Mouse (Mus musculus) forebrain, postnatal 0 days (tissue): ENCODE results near the gene Ppm1a. TPM values are rescaled to one million over a fixed set of nuclear protein-coding genes. Genes with fewer than 3 reads are reported as not detected.

Source experiments
- ATAC-seq: fragments of 200-750 bp; cut with Nextera tagmentation; 2 replicates; pipeline ENCODE4 v1.8.0; 2017; ENCODE audit warnings: mild to moderate bottlenecking, moderate library complexity
- DNase-seq: peaks from one replicate; pipeline ENCODE4 v3.0.0-alpha.2; 2015
- H3K27ac ChIP-seq: fragments of 300-500 bp; sonication (generic); 2 replicates; pipeline ENCODE4 v1.5.1; 2014; ENCODE audit warnings: low read depth, mild to moderate bottlenecking, antibody characterized with exemption, low read length, moderate library complexity, mixed read lengths
- H3K27me3 ChIP-seq: fragments of 300-500 bp; sonication (generic); 2 replicates; pipeline ENCODE4 v1.6.1; 2014; ENCODE audit warnings: mild to moderate bottlenecking, low read length, mixed read lengths; ENCODE audit not compliant: insufficient read depth
- H3K36me3 ChIP-seq: fragments of 300-500 bp; sonication (generic); 2 replicates; pipeline ENCODE4 v1.6.1; 2014; ENCODE audit warnings: mild to moderate bottlenecking, moderate library complexity; ENCODE audit not compliant: insufficient read depth
- H3K4me1 ChIP-seq: fragments of 300-500 bp; sonication (generic); 2 replicates; pipeline ENCODE4 v1.6.1; 2014; ENCODE audit warnings: antibody characterized with exemption; ENCODE audit not compliant: insufficient read depth
- H3K4me2 ChIP-seq: fragments of 300-500 bp; sonication (generic); 2 replicates; pipeline ENCODE4 v1.6.1; 2014; ENCODE audit warnings: low read depth, mild to moderate bottlenecking, moderate library complexity
- H3K4me3 ChIP-seq: fragments of 300-500 bp; sonication (generic); 2 replicates; pipeline ENCODE4 v1.5.1; 2014; ENCODE audit warnings: low read depth, low read length, mixed read lengths
- H3K9ac ChIP-seq: fragments of 300-500 bp; sonication (generic); 2 replicates; pipeline ENCODE4 v1.6.1; 2014; ENCODE audit warnings: mild to moderate bottlenecking
- H3K9me3 ChIP-seq: fragments of 300-500 bp; sonication (generic); 2 replicates; pipeline ENCODE4 v1.6.1; 2016; ENCODE audit warnings: low read length
- CTCF ChIP-seq: sonication (generic); IDR thresholded peaks from 2 replicates; pipeline ENCODE4 v1.5.1; 2016; ENCODE audit warnings: antibody characterized with exemption, control low read depth, low read depth
- WGBS: fragments of 180-500 bp; shearing (Covaris S2); extraction: QIAGEN DNeasy Blood & Tissue Kit; methylation state at CpG from one replicate; pipeline ENCODE4 v1.1.7; 2014; 5-methylcytosine and 5-hydroxymethylcytosine counted together
- polyA plus RNA-seq: library from polyadenylated mRNA; unstranded; fragments of >200 nt; fragmentation: Nextera tagmentation; extraction: Ambion mirVana; gene quantifications from 2 replicates; pipeline ENCODE4 v1.2.1, GENCODE M21; 2015
- total RNA-seq: library from RNA; depleted of rRNA; stranded (reverse); fragments of >200 nt; gene quantifications from 2 replicates; pipeline ENCODE4 v1.2.3, GENCODE M21; 2014

The Ppm1a gene
- total and polyA plus RNA-seq, 2 experiments from 2014 or later, result 69.9 to 194 TPM

- Histone ChIP-seq H3K4me1 (no peaks in the 10 kb centered on the region), H3K27me3 (no peaks in the 10 kb centered on the region), H3K9ac (no peak overlapping the region), H3K27ac (no peak overlapping the region), H3K36me3 (peaks cover 25% of the 10 kb centered on the region), H3K4me2 (no peak overlapping the region), H3K9me3 (no peaks in the 10 kb centered on the region), H3K4me3 (no peak overlapping the region)
- no peak for TF ChIP-seq CTCF
- DNase-seq (no peak), ATAC-seq (no peak)
- 95% methylated on average over 6 of the region's 6 CpGs for WGBS
Measured at GRCm38 (mm10) chr12:72785183-72785930, 28.1 kb downstream of the Ppm1a start.

GRCm38 (mm10) chr12:72786551-72786950 lies 29.3 kb downstream of the Ppm1a start:
- no peak for TF ChIP-seq CTCF

DNA sequence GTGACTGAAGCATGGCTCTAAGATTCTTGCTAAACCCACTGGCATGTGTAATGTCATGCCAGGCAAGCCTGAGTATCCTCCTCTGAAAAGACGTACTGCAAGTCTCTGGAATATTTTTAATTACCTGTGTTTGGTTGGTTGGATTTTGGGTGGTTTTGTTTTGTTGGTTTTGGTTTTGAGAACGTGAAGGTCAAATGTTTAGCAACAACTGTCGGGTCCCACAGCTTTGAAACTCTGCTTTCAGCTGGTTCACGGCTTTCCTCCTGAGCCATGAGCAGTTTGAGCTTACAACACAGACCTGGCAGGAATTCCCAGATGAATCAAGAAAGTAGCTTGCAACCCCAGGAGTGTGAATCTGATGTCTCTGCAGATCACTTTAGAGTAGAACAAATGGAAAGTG lies 29.7 kb downstream of the Ppm1a start:
- 86% methylated on average over 4 of the region's 4 CpGs for WGBS
- Histone ChIP-seq H3K4me2 (no peak overlapping the region), H3K9ac (no peak overlapping the region), H3K27me3 (no peaks in the 10 kb centered on the region), H3K9me3 (no peaks in the 10 kb centered on the region), H3K4me1 (no peaks in the 10 kb centered on the region), H3K27ac (no peak overlapping the region), H3K4me3 (no peak overlapping the region), H3K36me3 (peaks cover 25% of the 10 kb centered on the region)
- ATAC-seq, result no peak
- no peak for DNase-seq
- TF ChIP-seq CTCF, result no peak

More at GRCm38 (mm10) chr12:72786551-72786950, 29.3 kb downstream of the Ppm1a start:
- Histone ChIP-seq H3K9me3 (no peaks in the 10 kb centered on the region), H3K4me1 (no peaks in the 10 kb centered on the region), H3K4me2 (no peak overlapping the region), H3K27ac (no peak overlapping the region), H3K9ac (no peak overlapping the region), H3K36me3 (peaks cover 25% of the 10 kb centered on the region), H3K27me3 (no peaks in the 10 kb centered on the region), H3K4me3 (no peak overlapping the region)
- ATAC-seq (no peak), DNase-seq (no peak)
- 88% methylated on average over 5 of the region's 5 CpGs for WGBS

GRCm38 (mm10) chr12:72790538-72790937 lies 33.3 kb downstream of the Ppm1a start:
- no peak for TF ChIP-seq CTCF
- no peaks in the 10 kb centered on the region for H3K4me1 ChIP-seq
- 50% methylated on average over 7 of the region's 7 CpGs for WGBS
- H3K27me3 ChIP-seq, result no peaks in the 10 kb centered on the region
- no peaks in the 10 kb centered on the region for H3K9me3 ChIP-seq
- DNase-seq (no peak), ATAC-seq (no peak)
- H3K9ac ChIP-seq, result no peak overlapping the region
- peaks cover 31% of the 10 kb centered on the region for H3K36me3 ChIP-seq
- no peak overlapping the region for H3K27ac ChIP-seq
- H3K4me2 ChIP-seq, result no peak overlapping the region
- no peak overlapping the region for H3K4me3 ChIP-seq

DNA sequence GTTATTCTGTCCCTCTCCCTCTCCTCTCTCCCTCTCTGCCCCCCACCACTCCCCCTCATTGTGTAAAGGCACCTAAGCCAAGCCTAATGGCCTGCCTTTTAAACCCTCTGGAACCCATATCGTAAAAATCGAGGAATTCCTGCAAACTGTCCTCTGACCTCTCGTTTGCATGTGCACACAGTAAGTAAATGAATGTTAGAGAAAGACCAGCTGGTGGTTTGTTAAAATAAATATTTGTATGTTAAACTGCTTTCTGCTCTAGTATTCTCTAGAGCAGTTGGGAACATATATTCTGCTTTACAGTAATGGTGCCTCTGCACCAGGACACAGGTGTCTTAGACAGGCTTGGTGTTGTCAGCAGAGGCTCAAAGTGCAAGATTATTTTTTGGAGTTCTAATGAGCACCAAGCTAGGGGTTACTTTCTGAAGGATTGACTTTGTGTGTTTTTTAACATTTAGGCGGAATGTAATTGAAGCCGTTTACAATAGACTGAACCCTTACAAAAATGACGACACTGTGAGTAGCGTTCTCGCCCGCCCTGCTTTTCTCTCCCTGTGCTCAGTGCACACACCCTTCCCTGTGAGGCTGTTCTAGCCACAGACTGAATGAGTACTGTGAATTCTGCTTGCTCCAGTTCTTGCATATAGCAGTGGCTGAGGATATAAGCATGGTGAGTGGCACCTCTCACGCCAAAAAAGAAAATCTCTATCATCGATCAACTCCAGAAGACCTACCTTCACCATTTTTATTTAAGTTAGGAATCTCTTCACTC lies 35.3 kb downstream of the Ppm1a start:
- Histone ChIP-seq H3K27ac (no peak overlapping the region), H3K27me3 (no peaks in the 10 kb centered on the region), H3K4me2 (no peak overlapping the region), H3K4me1 (no peaks in the 10 kb centered on the region), H3K9ac (no peak overlapping the region), H3K4me3 (no peak overlapping the region), H3K9me3 (no peaks in the 10 kb centered on the region), H3K36me3 (peaks cover 40% of the 10 kb centered on the region)
- DNase-seq (no peak), ATAC-seq (no peak)
- TF ChIP-seq CTCF, result no peak
- WGBS, result 84% methylated on average over 11 of the region's 11 CpGs

GRCm38 (mm10) chr12:72793983-72794382 lies 36.7 kb downstream of the Ppm1a start:
- Histone ChIP-seq H3K4me1 (no peaks in the 10 kb centered on the region), H3K27me3 (no peaks in the 10 kb centered on the region), H3K9me3 (no peaks in the 10 kb centered on the region), H3K27ac (no peak overlapping the region), H3K4me2 (no peak overlapping the region), H3K36me3 (peaks cover 40% of the 10 kb centered on the region), H3K4me3 (no peak overlapping the region), H3K9ac (no peak overlapping the region)
- 80% methylated on average over 8 of the region's 8 CpGs for WGBS
- no peak for DNase-seq
- no peak for TF ChIP-seq CTCF
- no peak for ATAC-seq

- TF ChIP-seq CTCF, result no peak
- no peak overlapping the region for H3K27ac ChIP-seq
- no peaks in the 10 kb centered on the region for H3K27me3 ChIP-seq
- WGBS, result 85% methylated on average over 6 of the region's 6 CpGs
- H3K9ac ChIP-seq, result no peak overlapping the region
- H3K9me3 ChIP-seq, result no peaks in the 10 kb centered on the region
- no peaks in the 10 kb centered on the region for H3K36me3 ChIP-seq
- DNase-seq, result no peak
- H3K4me1 ChIP-seq, result no peaks in the 10 kb centered on the region
- H3K4me2 ChIP-seq, result no peak overlapping the region
- H3K4me3 ChIP-seq, result no peak overlapping the region
- no peak for ATAC-seq
Measured at GRCm38 (mm10) chr12:72809798-72810197, 52.5 kb downstream of the Ppm1a start.
